Mouse (Mus musculus): ENCODE results near the gene Itga10. TPM values are rescaled to one million over a fixed set of nuclear protein-coding genes. Genes with fewer than 3 reads are reported as not detected.
A peak's percentile ranks its signal among the peaks of the same experiment; 100 is the strongest.
"Not testable (repeated sequence)": the region's sequence is repeated elsewhere in the genome, so short reads cannot be mapped to it uniquely, and the experiment has no call there.

The Itga10 gene
- polyA plus RNA-seq, 2 experiments from 2014 or later, result 0.12 TPM; not detected in 1

- ATAC-seq, result no peak
Observed at GRCm38 (mm10) chr3:96680269-96680956, 35.0 kb downstream of the Itga10 start.

DNA sequence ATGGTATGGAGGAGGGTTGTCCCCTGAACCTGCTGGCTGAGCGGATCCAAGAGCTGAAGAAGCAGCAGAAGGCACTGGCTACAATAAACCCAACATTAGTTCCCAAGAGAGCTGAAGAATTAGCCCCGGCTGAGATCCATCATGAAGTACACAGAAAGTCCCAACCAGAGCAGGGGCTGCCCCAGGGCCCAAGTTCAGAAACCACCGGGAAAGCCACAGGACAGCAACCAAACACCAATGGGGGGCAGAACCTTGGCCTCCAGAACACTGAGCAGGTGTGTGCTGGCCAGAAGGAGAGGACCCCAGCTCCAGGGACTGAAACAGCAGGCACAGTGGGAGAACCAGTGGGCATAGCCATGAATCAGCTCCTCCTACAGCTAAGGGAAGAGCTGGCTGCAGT, 38.1 kb downstream of the Itga10 start:
- no peak for ATAC-seq

DNA sequence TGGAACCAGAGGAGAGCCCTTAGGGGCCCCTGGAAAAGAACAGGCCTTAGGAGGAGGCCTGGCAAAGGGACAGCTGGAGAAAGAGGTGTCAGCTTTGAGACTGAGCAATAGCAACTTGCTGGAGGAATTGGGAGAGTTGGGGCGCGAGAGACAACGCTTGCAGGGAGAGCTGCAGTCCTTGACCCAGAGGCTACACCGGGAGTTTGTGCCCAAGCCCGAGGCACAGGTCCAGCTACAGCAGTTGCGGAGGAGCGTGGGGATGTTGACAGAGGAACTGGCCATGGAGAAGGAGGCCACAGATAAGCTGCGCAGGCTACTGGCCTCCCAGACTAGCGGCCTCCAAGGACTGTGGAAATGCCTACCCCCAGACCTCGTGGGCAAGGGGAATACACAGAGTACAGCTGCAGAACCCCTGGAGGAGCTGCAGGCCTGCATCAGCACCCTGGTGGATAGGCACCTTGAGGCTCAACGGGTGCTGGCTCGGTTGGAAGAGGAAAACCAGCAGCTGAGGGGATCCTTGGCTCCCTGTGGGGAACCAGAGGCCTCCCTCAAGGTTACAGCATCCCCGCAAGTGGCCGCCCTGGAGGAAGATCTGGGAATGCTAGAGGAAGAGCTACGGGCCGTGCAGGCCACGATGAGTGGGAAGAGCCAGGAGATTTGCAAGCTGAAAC, 38.9 kb downstream of the Itga10 start:
- ATAC-seq, result no peak

GRCm38 (mm10) chr3:96684822-96685156, 39.4 kb downstream of the Itga10 start:
- no peak for ATAC-seq

- not testable (repeated sequence) for ATAC-seq
Observed at GRCm38 (mm10) chr3:96686057-96686456, 40.7 kb downstream of the Itga10 start.

DNA sequence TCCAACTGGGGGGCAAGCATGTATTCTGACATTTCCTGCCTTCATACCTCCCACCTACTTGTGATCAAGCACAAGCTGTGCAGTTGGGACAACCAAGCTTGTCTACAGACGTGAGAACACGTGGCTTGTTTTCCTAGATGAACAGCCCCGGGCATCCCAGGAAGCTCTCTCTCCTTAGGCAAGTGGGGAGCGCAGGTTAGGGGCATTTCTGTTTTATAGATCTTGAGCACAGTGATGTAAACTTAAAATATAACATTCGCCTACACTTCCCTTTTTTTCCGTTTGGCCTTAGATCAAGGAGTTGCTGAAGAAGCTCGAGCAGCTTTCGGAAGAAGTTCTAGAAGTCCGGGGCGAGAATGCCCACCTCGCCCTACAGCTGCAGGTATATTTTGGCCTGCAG, 43.5 kb downstream of the Itga10 start:
- no peak for ATAC-seq

- no peak for ATAC-seq
Observed at GRCm38 (mm10) chr3:96690298-96690697, 44.9 kb downstream of the Itga10 start.

DNA sequence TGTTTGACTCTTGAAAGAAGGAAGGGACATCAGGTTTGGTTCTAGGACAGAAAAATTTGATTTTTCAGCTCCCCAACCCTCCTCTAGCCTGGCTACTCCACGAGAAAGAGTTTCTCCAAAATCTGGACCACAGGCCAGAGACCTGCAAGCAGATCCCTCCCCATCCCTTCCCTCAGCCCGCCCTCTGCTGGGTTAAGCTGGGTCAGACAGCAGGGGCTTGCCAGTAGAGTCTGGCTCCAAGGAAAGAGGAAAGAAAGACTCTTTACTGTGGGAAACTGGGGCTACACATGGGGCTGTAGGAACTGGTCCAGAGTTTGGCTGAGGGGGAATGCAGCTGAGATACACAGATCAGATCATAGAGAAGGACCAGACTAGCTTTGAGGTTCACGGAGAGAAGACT, 47.1 kb downstream of the Itga10 start:
- no peak for ATAC-seq

DNA sequence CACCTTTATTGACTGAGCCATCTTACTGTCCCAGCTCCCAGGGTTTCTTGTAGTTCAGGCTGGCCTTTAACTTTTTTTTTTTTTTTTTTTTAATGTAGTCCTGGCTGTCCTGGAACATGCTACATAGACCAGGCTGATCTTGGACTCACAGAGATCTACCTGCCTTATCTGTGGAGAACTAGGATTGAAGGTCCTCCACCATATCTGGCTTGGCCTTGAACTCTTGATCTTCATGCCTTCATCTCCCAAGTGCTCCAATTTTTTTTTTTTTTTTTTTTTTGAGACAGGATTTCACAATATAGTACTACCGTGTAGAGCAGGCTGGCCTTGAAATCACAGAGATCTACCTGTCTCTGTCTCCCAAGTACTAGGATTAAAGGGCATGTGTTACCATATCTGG, 48.2 kb downstream of the Itga10 start:
- no peak for ATAC-seq

GRCm38 (mm10) chr3:96696198-96696765, 50.9 kb downstream of the Itga10 start, which contains the start of gene Pias3:
TSS of gene Pias3 (plus strand) at chr3:96696384.
- ATAC-seq, result peak; percentile 31

DNA sequence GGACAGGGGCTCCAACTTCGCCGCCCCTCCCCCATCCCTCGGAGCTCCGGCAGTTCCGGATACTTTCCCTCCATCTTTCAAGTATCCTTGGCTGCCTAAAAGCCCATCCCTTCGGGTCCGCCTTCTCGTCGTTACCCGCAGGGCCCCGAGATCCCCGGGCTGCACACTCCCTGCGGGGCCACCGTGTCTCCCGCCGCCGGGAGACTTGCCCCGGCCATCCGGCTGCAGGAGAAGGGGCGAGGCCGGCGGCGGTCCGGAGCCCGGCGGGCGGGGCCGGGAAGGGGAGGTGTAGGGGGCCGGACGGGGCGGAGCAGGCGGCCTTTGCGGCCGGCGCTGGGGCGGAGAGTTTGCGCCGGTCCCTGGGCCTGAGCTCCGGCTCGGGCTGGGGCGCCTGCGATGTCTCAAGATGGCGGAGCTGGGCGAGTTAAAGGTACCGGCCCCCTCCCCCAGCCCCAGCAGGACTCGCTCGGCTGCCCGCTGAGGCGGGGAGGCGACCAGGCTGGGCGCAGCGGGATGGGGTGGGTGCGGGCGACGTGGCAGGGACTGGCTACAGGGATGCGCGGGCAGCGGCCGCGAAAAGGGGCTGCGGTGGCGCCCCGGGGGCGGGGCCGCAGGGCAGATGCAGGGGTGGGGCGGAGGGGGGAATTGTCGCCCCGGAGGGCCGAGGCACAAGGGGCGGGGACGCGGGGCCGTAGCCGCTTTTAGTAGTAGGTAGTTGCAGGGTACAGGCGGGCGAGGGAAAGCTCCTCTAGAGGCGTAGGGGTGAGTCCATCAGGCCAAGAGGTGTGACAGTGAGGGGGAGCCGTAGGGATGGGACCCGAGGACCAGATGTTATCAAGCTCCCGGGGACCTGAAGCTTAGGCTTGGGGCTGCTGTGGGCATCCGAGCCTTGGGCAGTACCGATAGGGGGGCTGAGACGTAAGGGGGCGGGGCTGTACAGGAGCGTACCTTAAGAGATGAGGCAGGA, 51.7 kb downstream of the Itga10 start:
- peak; percentile 69 for ATAC-seq

GRCm38 (mm10) chr3:96698993-96699690, 53.8 kb downstream of the Itga10 start:
- no peak for ATAC-seq

- ATAC-seq, result no peak
Observed at GRCm38 (mm10) chr3:96700376-96700775, 55.0 kb downstream of the Itga10 start.

GRCm38 (mm10) chr3:96701003-96701402, 55.6 kb downstream of the Itga10 start:
- no peak for ATAC-seq

GRCm38 (mm10) chr3:96704778-96705177, 59.4 kb downstream of the Itga10 start:
- ATAC-seq, result no peak

GRCm38 (mm10) chr3:96706217-96706616, 60.8 kb downstream of the Itga10 start:
- no peak for ATAC-seq

DNA sequence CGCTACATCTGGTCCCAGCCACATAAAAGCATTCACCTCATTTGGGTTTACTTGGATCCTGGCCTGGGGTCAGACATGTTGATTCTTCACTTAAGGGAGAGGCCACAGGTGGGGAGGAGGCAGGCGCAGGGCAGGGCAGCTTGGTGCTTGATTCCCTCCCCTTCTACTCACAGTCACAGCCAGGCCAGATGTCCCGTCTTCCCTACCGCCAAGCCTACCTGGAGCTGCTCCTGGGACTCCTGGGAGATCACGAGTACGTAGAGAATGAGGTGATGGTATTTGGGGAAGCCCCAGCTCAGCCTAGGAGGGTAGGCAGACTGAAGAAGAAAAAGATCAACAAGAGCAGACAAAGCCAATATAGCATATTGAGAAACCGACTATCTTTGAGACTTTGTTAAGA, 61.6 kb downstream of the Itga10 start:
- no peak for ATAC-seq

DNA sequence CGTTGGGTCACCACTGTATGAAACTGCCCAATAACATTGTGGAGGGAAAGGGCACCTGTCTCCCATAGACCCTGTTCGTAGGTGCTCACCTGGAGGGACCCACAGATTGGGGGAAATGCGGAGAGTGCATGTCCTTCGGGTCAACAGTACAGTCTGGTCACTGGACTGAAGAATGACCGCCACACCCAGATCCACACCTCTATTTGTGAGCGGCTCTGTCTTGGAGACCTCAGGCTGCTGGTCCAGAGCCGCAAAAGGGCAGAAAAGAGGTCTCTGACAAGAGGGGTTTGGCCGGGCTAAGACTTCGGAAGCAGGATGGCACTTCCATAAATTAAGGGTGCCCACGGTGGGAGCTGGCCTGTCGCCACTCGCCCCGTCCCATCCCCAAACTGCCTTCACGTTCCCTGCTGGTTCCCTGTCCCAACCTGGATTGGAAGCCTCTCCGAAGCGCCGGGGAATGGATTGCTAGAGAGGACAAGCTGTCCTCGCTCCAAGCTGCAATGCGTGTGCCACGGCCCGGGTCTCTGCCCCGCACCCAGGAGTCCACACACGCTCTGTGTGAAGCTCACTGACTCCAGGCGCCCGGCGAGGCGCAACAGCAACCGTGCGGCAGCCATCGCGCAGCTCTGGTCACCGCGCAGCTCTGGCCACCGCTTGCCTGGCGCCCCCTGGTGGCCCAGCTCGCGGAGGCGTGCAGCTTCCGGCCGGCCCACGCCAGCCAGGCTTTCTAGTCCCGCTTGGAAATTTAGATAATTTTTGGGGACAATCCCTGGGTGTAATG, 62.7 kb downstream of the Itga10 start, which contains the start of gene Nudt17:
TSS of gene Nudt17 (minus strand) at position 660 of the 781 bp plus-strand sequence.
- ATAC-seq, result peak; percentile 67

- no peak for ATAC-seq
Observed at GRCm38 (mm10) chr3:96708684-96709064, 63.3 kb downstream of the Itga10 start.

Measured in activated CD4-positive, CD25-positive, alpha-beta regulatory T cell, adult 4 months (primary cell).